Mouse (Mus musculus) heart, embryonic 14.5 days (tissue): ENCODE results near the gene Isg15. TPM values are rescaled to one million over a fixed set of nuclear protein-coding genes. Genes with fewer than 3 reads are reported as not detected.

Experiments
- ATAC-seq: fragments of 200-750 bp; cut with Nextera tagmentation; 2 replicates; pipeline ENCODE4 v1.8.0; 2017; ENCODE audit warnings: low read depth, moderate TSS enrichment; ENCODE audit not compliant: insufficient number of reproducible peaks, insufficient read depth, low FRiP score
- H3K27ac ChIP-seq, 2 experiments: fragments of 200-500 bp in 1 of 2; fragments of 300-500 bp in 1 of 2; sonication (generic) in 1 of 2; replicated peaks in 1 of 2; 2 replicates each; pipeline ENCODE4 v1.5.1; 2012 to 2014; ENCODE audit warnings: low read depth in 2 of 2, low read length in 2 of 2, control low read depth in 1 of 2, mild to moderate bottlenecking in 1 of 2, mixed read lengths in 1 of 2; ENCODE audit not compliant: control insufficient read depth in 1 of 2, insufficient read depth in 1 of 2
- H3K27me3 ChIP-seq: fragments of 300-500 bp; sonication (generic); 2 replicates; pipeline ENCODE4 v1.6.1; 2014; ENCODE audit warnings: mild to moderate bottlenecking, low read length, control low read depth; ENCODE audit not compliant: control insufficient read depth, insufficient read depth
- H3K36me3 ChIP-seq: fragments of 300-500 bp; sonication (generic); 2 replicates; pipeline ENCODE4 v1.6.1; 2014; ENCODE audit warnings: mild to moderate bottlenecking, control low read depth, low read length, mixed read lengths; ENCODE audit not compliant: control insufficient read depth, insufficient read depth
- H3K4me1 ChIP-seq, 2 experiments: fragments of 200-500 bp in 1 of 2; fragments of 300-500 bp in 1 of 2; sonication (generic) in 1 of 2; 2 replicates each; pipeline ENCODE4 v1.6.1; 2012 to 2014; ENCODE audit warnings: low read length in 2 of 2, control low read depth in 1 of 2, mixed read lengths in 1 of 2; ENCODE audit not compliant: control insufficient read depth in 2 of 2, insufficient read depth in 2 of 2
- H3K4me2 ChIP-seq: fragments of 300-500 bp; sonication (generic); 2 replicates; pipeline ENCODE4 v1.6.1; 2014; ENCODE audit warnings: mild to moderate bottlenecking, low read length
- H3K4me3 ChIP-seq, 2 experiments: fragments of 200-500 bp in 1 of 2; fragments of 300-500 bp in 1 of 2; sonication (generic) in 1 of 2; 2 replicates each; pipeline ENCODE4 v1.5.1; 2012 to 2014; ENCODE audit warnings: low read length in 2 of 2, mild to moderate bottlenecking in 2 of 2, control low read depth in 1 of 2, low read depth in 1 of 2, moderate library complexity in 1 of 2; ENCODE audit not compliant: control insufficient read depth in 1 of 2, insufficient read depth in 1 of 2
- H3K9ac ChIP-seq: fragments of 300-500 bp; sonication (generic); 2 replicates; pipeline ENCODE4 v1.6.1; 2014; ENCODE audit warnings: mild to moderate bottlenecking, low read length
- H3K9me3 ChIP-seq: fragments of 300-500 bp; sonication (generic); 2 replicates; pipeline ENCODE4 v1.6.1; 2016; ENCODE audit warnings: low read length, control low read depth; ENCODE audit not compliant: control insufficient read depth
- WGBS: fragments of 180-500 bp; shearing (Covaris S2); extraction: QIAGEN DNeasy Blood & Tissue Kit; methylation state at CpG from one replicate; pipeline ENCODE4 v1.1.7; 2014; 5-methylcytosine and 5-hydroxymethylcytosine counted together
- polyA plus RNA-seq: library from polyadenylated mRNA; unstranded; fragments of >200 nt; fragmentation: Nextera tagmentation; extraction: Ambion mirVana; gene quantifications from 2 replicates; pipeline ENCODE4 v1.2.1, GENCODE M21; 2014

Isg15 gene
- polyA plus RNA-seq, 1 experiment from 2014 or later = 0.84 TPM

- Histone ChIP-seq H3K9ac (peak overlapping the region; percentile 19; the same call in 1 of the 2 replicates), H3K36me3 (peaks cover 45% of the 10 kb centered on the region), H3K4me2 (no peak overlapping the region), H3K9me3 (no peaks in the 10 kb centered on the region), H3K27ac (peak overlapping the region in 1 of 2 experiments; percentile 17; a peak in 1 of 4 replicates), H3K27me3 (no peaks in the 10 kb centered on the region), H3K4me1 (peaks cover 48 to 73% of the 10 kb centered on the region in 2 experiments), H3K4me3 (no peak overlapping the region)
- no peak for ATAC-seq
- WGBS = 52% methylated on average over 8 of the region's 8 CpGs
Observed at GRCm38 (mm10) chr4:156192421-156193199, 8.0 kb downstream of the Isg15 start.

GRCm38 (mm10) chr4:156188811-156189323 is 11.8 kb downstream of the Isg15 start:
- H3K4me2 ChIP-seq = peak overlapping the region; percentile 34
- peaks cover 52% of the 10 kb centered on the region for H3K36me3 ChIP-seq
- peaks cover 51 to 79% of the 10 kb centered on the region in 2 experiments for H3K4me1 ChIP-seq
- H3K27ac ChIP-seq = peak overlapping the region; percentile 37 to 72
- 20% methylated on average over 6 of the region's 6 CpGs for WGBS
- H3K4me3 ChIP-seq = no peak overlapping the region
- no peaks in the 10 kb centered on the region for H3K9me3 ChIP-seq
- no peak for ATAC-seq
- peak overlapping the region; percentile 46; the same call in 1 of the 2 replicates for H3K9ac ChIP-seq
- H3K27me3 ChIP-seq = no peaks in the 10 kb centered on the region

GRCm38 (mm10) chr4:156188162-156188810 is 12.3 kb downstream of the Isg15 start:
- Histone ChIP-seq H3K4me2 (peak overlapping the region; percentile 34), H3K27ac (peak overlapping the region; percentile 34 to 72; a peak in 3 of 4 replicates), H3K9ac (0 out of 2 replicates have a peak overlapping the region, but pooled peaks have one; percentile 46), H3K27me3 (no peaks in the 10 kb centered on the region), H3K9me3 (no peaks in the 10 kb centered on the region), H3K4me1 (peaks cover 45 to 74% of the 10 kb centered on the region in 2 experiments), H3K36me3 (peaks cover 52% of the 10 kb centered on the region), H3K4me3 (no peak overlapping the region)
- ATAC-seq = no peak
- 67% methylated on average over 5 of the region's 5 CpGs for WGBS

- Histone ChIP-seq H3K4me2 (peak overlapping the region; percentile 67), H3K4me1 (peaks cover 35 to 60% of the 10 kb centered on the region in 2 experiments), H3K27ac (peak overlapping the region in 1 of 2 experiments; percentile 51; a peak in 2 of 4 replicates), H3K36me3 (peaks cover 54% of the 10 kb centered on the region), H3K9ac (peak overlapping the region; percentile 63), H3K27me3 (no peaks in the 10 kb centered on the region), H3K9me3 (no peaks in the 10 kb centered on the region), H3K4me3 (peak overlapping the region; percentile 18 to 31)
- ATAC-seq = no peak
- WGBS = 13% methylated on average over 31 of the region's 31 CpGs
Observed at GRCm38 (mm10) chr4:156185950-156186850, 14.4 kb downstream of the Isg15 start.

GRCm38 (mm10) chr4:156185456-156185949 is 15.1 kb downstream of the Isg15 start:
- Histone ChIP-seq H3K4me1 (peaks cover 35 to 60% of the 10 kb centered on the region in 2 experiments), H3K9ac (peak overlapping the region; percentile 63), H3K27ac (peak overlapping the region in 1 of 2 experiments; percentile 51; a peak in 1 of 4 replicates), H3K36me3 (peaks cover 52% of the 10 kb centered on the region), H3K4me3 (peak overlapping the region; percentile 18 to 31), H3K4me2 (peak overlapping the region; percentile 67), H3K9me3 (no peaks in the 10 kb centered on the region), H3K27me3 (no peaks in the 10 kb centered on the region)
- ATAC-seq = no peak
- WGBS = 73% methylated on average over 13 of the region's 13 CpGs

GRCm38 (mm10) chr4:156184291-156184954 is 16.2 kb downstream of the Isg15 start:
- Histone ChIP-seq H3K4me1 (peaks cover 26 to 50% of the 10 kb centered on the region in 2 experiments), H3K9ac (no peak overlapping the region), H3K9me3 (no peaks in the 10 kb centered on the region), H3K27me3 (no peaks in the 10 kb centered on the region), H3K27ac (peak overlapping the region in 1 of 2 experiments; percentile 47; a peak in 1 of 4 replicates), H3K36me3 (peaks cover 47% of the 10 kb centered on the region), H3K4me2 (peak overlapping the region; percentile 67; the same call in 1 of the 2 replicates), H3K4me3 (no peak overlapping the region)
- ATAC-seq = peak; percentile 59
- WGBS = 57% methylated on average over 7 of the region's 7 CpGs
